Mouse (Mus musculus) E14TG2a.4 (cell line): ENCODE data around the gene Gp9.

Experiments
- CTCF ChIP-seq: conservative IDR thresholded peaks from 2 replicates; pipeline ENCODE4 v1.5.1; 2014; ENCODE audit warnings: low read length
- NANOG ChIP-seq: IDR thresholded peaks from 2 replicates; pipeline ENCODE4 v1.6.1; 2014; ENCODE audit warnings: borderline replicate concordance, low read length, mixed read lengths
- POU5F1 ChIP-seq: IDR thresholded peaks from 2 replicates; pipeline ENCODE4 v1.6.1; 2014; ENCODE audit warnings: low read length, borderline replicate concordance

- TF ChIP-seq CTCF (no peak), POU5F1 (no peak), NANOG (no peak)
These were observed 26.2 kb downstream of the Gp9 start for GRCm38 (mm10) chr6:87804036-87804435.
